21 mouse cellular contexts compared by ENCODE assay signal in genomic region chr5:143194747-143195146, GRCm38 (mm10). TPM values are rescaled to one million over a fixed set of nuclear protein-coding genes. Genes with fewer than 3 reads are reported as not detected.
A peak's percentile ranks its signal among the peaks of the same experiment; 100 is the strongest.
DNase-seq lines count a peak whose midpoint lies in the region; ATAC-seq lines count a peak whose summit lies in the region.
"Not testable (repeated sequence)": the region's sequence is repeated elsewhere in the genome, so short reads cannot be mapped to it uniquely, and the experiment has no call there.
"Had no signal": no experiment of that assay in that cellular context is flagged by ENCODE, and none has a peak within 500 bp of the region (broad histone marks: within the 10 kb centered on the region; RNA-seq: fewer than 3 reads in every experiment).

No protein-coding gene starts in this region.

- WGBS in heart, embryonic 10.5 days, result 67% methylated on average over 8 of the region's 8 CpGs

- not testable (repeated sequence) for H3K27ac ChIP-seq in heart, embryonic 10.5 days

- ATAC-seq in granulocyte monocyte progenitor cell, adult 5-6 weeks (replicated peaks; ENCODE audit: poor library complexity, severe bottlenecking), result 0 out of 2 replicates have a peak, but pooled peaks have one; percentile 35

- H3K36me3 ChIP-seq in heart, embryonic 10.5 days, result not testable (repeated sequence)

- not testable (repeated sequence) for H3K9me3 ChIP-seq in heart, embryonic 10.5 days

- H3K4me1 ChIP-seq in heart, embryonic 10.5 days, result not testable (repeated sequence)

- not testable (repeated sequence) for H3K27me3 ChIP-seq in heart, embryonic 10.5 days (ENCODE audit: insufficient read depth, poor library complexity, severe bottlenecking)

- H3K4me3 ChIP-seq in heart, embryonic 10.5 days, result not testable (repeated sequence)

- DNase-seq in 3134 (ENCODE audit: extremely low read depth, insufficient read length, low spot score), result peak; percentile 22
- peak; percentile 31 for DNase-seq in 416B (ENCODE audit: low read depth)
- DNase-seq in NIH3T3 (ENCODE audit: low read depth), result peak; percentile 48
- DNase-seq in heart, embryonic 10.5 days (ENCODE audit: low spot score), result peak; percentile 73

RNA-seq across cellular contexts. Expression of gene Spdye4b, which starts 13.9 kb away (rescaled TPM):
- total RNA-seq in granulocyte monocyte progenitor cell, adult 5-6 weeks (2014; fragmentation: Nextera tagmentation), result not detected in 2 replicates
- not detected in 2 replicates for total RNA-seq in granulocyte monocyte progenitor cell, adult 5-6 weeks (2017)
- not detected in 2 replicates for polyA plus RNA-seq in heart, embryonic 10.5 days (2016; fragmentation: Nextera tagmentation; extraction: Ambion mirVana)
- total RNA-seq: adrenal gland, adult 2 months; adrenal gland, postnatal 10 days; adrenal gland, postnatal 25 days; adrenal gland, postnatal 4 days; MEL had no signal
- polyA plus RNA-seq: adrenal gland, adult 2 months; brain, embryonic 14.5 days; C2C12; cortical plate, adult 2 months; embryonic facial prominence, embryonic 10.5 days; embryonic facial prominence, embryonic 12.5 days; embryonic facial prominence, embryonic 14.5 days; forebrain, embryonic 11.5 days; forebrain, embryonic 13.5 days; forebrain, embryonic 15.5 days; forebrain, postnatal 0 days had no signal

RNA-seq across cellular contexts. Expression of gene Rbak, which starts 14.2 kb away (rescaled TPM):
- 7.9 and 10.9 TPM in 2 replicates for total RNA-seq in granulocyte monocyte progenitor cell, adult 5-6 weeks (2014; fragmentation: Nextera tagmentation)
- 10.3 and 14.3 TPM in 2 replicates for total RNA-seq in granulocyte monocyte progenitor cell, adult 5-6 weeks (2017)
- polyA plus RNA-seq in heart, embryonic 10.5 days (2016; fragmentation: Nextera tagmentation; extraction: Ambion mirVana), result 8.9 and 12.3 TPM in 2 replicates

RNA-seq across cellular contexts. Expression of gene Spdye4a, which starts 31.9 kb away (rescaled TPM):
- not detected in 2 replicates for total RNA-seq in granulocyte monocyte progenitor cell, adult 5-6 weeks (2014; fragmentation: Nextera tagmentation)
- not detected in 2 replicates for total RNA-seq in granulocyte monocyte progenitor cell, adult 5-6 weeks (2017)
- not detected in 2 replicates for polyA plus RNA-seq in heart, embryonic 10.5 days (2016; fragmentation: Nextera tagmentation; extraction: Ambion mirVana)
- total RNA-seq: adrenal gland, adult 2 months; adrenal gland, postnatal 10 days; adrenal gland, postnatal 25 days; adrenal gland, postnatal 4 days; ES-E14; forebrain, postnatal 0 days; MEL had no signal
- polyA plus RNA-seq: adrenal gland, adult 2 months; brain, embryonic 14.5 days; C2C12; cortical plate, adult 2 months; embryonic facial prominence, embryonic 10.5 days; embryonic facial prominence, embryonic 12.5 days; embryonic facial prominence, embryonic 14.5 days; forebrain, embryonic 11.5 days; forebrain, embryonic 13.5 days; forebrain, embryonic 15.5 days; forebrain, postnatal 0 days had no signal

RNA-seq across cellular contexts. Expression of gene Zfp12, which starts 40.2 kb away (rescaled TPM):
- total RNA-seq in granulocyte monocyte progenitor cell, adult 5-6 weeks (2014; fragmentation: Nextera tagmentation), result 7.6 and 8.6 TPM in 2 replicates
- total RNA-seq in granulocyte monocyte progenitor cell, adult 5-6 weeks (2017), result 10.6 and 12.6 TPM in 2 replicates
- polyA plus RNA-seq in heart, embryonic 10.5 days (2016; fragmentation: Nextera tagmentation; extraction: Ambion mirVana), result 8.3 and 11.7 TPM in 2 replicates

RNA-seq across cellular contexts. Expression of gene Olfr718-ps1, which starts 47.4 kb away (rescaled TPM):
- 0.19 TPM in 1 of 2 replicates, not detected in the other for total RNA-seq in granulocyte monocyte progenitor cell, adult 5-6 weeks (2014; fragmentation: Nextera tagmentation)
- not detected in 2 replicates for total RNA-seq in granulocyte monocyte progenitor cell, adult 5-6 weeks (2017)
- 0.04 and 0.09 TPM in 2 replicates for polyA plus RNA-seq in heart, embryonic 10.5 days (2016; fragmentation: Nextera tagmentation; extraction: Ambion mirVana)
- total RNA-seq: adrenal gland, adult 2 months; forebrain, postnatal 0 days; MEL had no signal
- polyA plus RNA-seq: adrenal gland, adult 2 months; brain, embryonic 14.5 days; C2C12; cortical plate, adult 2 months; embryonic facial prominence, embryonic 10.5 days; embryonic facial prominence, embryonic 14.5 days; forebrain, embryonic 13.5 days; forebrain, embryonic 15.5 days; forebrain, postnatal 0 days had no signal

Comparison
In these comparisons a context has a peak if more than half of its experiments do, and no peak if none do; other contexts are left out.
1. DNase-seq: peak in every context shown above with its lines; median percentile 73 in heart, embryonic 10.5 days; 48 in NIH3T3; 31 in 416B; 22 in 3134.